Mouse (Mus musculus): Measurements from ENCODE around the gene Tacc2.

Tacc2 gene

DNA sequence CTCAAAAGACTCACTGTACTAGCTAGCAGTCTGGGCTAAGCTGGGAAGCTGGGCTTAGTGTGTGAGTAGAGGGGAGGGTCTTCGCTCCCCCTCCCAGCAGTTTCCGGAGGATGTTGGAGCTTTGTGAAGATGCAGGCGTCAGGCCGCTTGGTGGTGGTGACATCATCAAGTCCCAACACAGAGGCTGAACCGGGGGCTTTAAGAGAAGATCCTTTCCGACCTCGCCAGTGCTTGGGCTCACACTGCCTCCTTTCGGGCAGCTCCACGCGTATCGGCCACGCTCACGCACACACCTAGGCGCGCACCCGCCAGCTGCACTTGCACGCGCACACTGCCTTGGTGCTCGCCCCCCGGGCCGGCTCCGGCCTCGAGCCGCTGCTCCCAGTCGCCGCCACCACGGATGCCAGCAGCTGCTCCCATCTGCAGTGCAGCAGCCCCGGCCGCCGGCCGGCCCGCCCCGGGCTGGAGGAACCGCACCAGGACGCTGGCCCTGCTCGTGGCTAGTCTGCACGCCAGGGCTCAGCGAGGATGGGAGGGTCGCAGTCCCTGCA, 115.2 kb downstream of the Tacc2 start:
- peak; percentile 95 for DNase-seq

DNA sequence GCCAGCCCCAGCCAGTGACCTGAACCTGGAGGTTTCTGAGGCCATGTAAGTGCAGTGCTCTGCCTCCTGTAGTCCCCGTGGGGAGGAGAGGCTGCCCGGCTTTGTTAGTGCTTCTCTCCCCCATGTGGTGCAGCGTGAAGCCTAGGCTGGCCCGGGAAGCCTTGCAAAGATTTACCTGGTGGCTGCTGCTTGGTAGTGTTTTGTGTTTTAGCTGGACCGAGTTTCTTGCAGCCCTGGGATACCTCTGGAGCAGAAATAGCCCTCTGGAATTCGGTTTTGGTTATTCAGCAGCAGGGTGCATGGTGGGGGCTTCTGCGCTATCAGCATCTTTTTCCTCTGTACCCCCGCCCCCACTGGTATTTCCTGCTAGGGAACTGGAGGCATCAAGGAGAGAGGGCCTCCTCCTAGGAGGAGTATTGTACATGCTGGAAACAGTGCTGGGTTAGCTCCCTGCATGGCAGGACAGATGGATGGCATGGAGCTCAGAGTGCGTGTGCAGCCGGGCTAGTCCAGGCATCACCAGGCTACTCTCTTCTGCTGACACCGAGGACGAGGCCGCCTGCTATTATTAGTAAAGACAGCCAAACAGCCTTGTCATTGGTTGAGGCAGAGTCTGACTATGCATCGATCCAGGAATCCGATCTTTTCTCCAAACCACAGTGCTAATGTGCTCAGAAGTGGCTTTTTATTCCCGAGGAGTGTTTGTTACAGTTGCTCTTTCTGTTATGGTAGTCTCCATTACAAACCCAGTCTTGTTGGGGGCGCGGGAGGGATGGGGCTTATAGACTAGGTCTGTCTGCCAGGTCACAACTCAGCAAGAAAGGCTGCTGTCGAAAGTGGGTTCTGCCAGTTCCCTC, 115.9 kb downstream of the Tacc2 start:
- peak; percentile 90 for DNase-seq

DNA sequence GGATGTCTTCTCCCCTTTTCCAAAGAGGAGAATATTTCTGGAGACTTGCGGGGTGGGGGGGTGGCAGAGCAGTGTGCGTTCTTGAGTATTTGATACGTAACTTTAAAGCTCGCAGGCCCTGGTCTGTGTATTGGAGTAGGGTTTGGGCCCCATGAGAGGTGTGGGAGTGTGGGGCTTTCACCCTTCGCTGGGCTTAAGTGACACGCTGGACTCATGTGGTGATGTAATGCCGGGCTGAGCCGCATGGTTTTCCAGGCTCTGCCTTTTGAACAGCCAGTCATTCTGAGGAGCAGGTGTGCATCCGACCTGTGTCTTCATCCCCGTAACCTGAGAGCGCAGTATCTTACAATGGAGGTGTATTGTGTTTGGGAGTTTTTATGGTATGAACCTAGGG, 116.6 kb downstream of the Tacc2 start:
- no peak for DNase-seq

DNA sequence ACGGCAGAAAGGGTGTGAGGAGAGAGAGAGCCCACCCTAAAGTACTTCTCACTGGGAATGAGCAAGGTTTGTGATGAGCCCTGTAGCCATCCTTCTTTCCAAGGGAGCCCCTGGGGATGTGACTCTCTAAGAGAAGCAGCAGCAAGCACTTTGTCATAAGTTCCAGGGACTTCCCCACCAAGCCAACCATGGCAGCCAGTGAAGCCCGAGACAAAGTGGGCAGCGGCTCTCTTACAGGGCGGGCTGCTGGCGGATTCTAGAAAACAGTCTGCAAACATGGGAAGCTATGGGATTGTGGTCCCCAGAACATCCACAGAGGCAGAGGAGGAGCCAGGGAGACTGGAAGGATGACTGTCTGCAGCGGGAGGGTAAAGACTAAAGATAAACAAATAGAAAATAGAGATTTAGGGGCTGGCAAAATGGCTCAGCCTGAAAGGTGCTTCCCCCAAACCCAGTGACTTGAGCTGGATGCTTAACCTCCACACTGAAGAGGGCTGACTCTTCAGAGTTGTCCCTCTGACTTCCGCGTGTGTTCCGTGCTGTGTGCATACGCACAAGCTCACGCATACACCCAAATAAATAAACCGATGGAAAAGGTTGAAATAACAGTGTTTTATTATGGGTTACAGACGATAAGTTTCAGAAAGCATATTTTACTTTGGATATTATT, 118.6 kb downstream of the Tacc2 start:
- DNase-seq: no peak

DNA sequence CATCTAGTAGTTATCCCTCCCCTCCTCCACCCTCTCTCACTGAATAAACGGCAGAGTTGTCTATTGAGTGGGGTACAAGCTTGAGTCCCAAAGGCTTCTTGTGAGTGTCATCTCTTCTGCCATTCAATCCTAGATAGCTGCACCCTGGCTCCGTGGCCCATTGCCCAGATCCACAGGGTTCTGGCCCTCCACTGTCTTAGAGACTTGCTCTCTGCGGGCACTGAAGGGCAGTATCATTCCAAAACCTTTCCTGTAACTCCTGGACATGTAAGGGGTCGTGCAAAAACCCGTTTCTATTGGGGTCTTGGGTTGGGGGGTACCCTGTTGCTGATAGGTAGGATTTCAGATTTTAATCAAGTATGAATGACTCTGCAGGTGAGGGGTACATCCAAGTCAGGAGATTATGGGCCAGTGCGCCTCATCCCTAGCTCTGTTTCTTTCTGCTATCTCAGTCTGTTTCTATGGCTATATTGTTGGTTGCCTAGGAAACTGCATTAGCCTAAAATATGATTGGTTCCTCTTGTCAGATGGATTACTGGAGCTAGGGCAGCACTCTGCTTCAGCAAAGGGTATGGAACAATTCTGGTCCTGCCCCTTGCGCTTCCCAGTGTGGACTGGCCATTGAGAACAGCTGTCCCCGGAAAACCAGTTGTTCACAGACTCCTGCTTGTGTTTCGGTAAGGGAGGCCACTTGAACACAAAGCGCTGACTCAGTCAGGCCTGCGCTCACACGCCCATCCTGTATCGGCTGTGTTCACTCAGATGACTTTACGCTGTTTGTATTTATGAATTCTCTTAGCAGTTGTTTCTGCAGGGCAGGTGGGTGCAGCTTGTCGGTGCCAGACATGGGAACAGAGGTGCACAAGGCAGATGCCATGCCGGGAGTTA, 119.4 kb downstream of the Tacc2 start:
- no peak for DNase-seq

DNA sequence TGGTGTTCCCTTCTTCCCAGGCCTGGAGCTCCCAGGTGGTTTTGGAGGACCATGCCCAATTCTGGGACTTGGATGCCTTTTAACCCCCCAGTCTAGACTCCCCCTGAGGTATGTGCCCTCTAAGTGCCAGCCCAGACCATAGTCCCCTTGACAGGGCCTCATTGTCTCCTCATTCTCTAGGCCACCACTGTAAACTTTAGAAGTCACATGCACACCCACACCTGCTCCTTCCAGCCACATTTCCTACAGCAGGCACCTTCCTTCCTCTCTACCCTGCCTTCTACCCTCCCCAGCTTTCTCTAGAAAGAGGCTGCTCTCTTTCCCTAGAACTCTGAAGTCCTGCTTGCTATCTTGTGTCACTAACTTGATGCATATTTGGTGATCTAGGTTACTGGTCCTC, 121.2 kb downstream of the Tacc2 start:
- no peak for DNase-seq

DNA sequence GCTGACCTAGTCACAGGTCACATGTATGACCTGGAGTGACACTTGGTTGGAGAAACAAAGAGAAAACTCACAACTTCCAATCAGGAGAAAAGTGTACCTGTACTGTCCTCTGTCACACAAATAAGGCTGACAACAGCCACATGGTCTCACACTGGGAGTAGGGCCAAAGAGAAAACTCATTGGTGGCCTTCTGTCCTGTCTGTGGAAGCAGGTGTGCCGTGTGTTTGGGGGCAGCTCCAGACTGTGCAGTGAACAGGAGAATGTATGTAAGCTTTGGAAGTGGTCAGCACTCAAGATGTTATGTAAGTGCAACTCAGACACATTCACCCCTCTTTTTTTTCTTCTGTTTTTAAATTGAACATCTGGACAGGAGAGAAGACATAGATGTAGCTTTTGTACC, 124.1 kb downstream of the Tacc2 start:
- DNase-seq: no peak

DNA sequence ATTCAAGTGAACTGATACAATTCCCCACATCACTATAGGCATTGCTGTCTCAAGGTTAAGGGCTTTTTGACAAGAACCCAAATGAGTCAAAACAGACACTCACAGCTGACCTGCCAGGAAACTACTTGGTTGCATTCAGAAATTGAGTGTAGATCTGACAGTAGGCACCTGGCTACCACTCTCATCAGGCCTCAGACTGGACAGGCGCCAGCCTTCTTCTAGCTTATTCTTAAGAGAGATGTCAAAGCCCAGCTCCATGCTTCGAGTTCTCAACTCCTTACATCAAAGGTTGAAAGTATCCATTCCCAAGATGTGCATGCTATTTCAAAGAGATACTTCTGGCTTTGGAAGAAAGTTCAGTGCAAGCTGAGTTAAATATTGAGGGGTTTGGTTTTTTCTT, 128.0 kb downstream of the Tacc2 start:
- no peak for DNase-seq

DNA sequence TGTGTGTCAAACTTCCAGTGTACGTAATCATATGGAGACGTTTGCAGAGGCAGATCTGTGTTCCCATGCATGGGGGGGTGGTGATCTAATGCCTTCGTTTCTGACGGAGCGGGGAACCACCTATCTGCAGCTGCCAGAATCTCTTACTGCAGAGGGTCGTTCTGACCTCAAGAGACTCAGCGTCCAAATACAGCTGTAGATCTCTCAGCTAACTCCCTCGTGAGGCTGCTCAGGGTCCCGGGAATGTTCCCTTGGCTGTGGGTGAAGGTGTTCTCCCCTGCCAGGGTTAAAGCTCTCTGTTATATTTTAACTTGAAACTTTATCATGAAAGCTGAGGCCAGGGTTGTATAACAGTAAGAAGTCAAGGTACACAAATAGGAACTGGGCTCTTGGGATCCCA, 131.7 kb downstream of the Tacc2 start:
- DNase-seq: no peak

DNA sequence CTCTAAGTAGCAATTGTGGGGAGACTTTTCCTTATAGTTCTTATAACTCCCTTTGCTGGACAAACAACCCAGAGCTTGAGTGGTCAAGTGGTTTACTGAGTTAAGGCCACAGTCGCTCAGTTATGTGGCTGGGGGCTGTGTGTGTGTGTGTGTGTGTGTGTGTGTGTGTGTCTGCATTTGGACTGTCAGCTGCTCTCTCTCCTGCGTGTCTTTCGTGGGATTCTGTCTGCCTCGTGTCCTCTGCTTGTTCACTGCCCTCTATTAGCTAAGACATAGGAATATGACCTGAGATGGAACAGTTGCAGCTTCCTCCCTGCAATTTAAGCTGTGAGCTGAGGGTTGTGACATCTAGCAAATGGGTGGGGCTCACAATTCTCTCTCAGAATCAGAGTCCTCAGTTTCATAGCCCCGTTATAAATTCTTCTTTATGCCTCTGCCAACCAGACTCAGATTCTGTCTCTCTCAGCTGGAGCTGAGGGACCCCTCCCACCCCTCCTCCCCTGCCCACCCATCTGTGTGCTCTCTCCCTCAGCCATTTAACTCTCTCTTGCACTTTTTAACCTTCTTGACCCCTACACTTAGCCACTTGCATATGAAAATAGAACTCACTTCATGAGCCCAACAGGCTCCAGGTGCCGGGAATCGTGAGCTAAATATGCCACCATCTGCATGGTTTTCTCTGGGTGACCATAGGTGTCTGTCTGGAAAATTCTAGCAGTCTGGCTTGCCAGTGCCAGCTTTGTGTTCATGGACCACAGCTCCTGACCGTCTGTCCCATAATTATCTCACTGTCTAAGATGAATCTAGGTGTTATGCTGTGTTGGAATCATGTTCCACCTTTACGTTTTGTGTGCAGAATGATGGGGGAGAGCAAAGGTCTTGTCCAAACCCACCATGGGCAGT, 132.4 kb downstream of the Tacc2 start:
- no peak for DNase-seq

DNA sequence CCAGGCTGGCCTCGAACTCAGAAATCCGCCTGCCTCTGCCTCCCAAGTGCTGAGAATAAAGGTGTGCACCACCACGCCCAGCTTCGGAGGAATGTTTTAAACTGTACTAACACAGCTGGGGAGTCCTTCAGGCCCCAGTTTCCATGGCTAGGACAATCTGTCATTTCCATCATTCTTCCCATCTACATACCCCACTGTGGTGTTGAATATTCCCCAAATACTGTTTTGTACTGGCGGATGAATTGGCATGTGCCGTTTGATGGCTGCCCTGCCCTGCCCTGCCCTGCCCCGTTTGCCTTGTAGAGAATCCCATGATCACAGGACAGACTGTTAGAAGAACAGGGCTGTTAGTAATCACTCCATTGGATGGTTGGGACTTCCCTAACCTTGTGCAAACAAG, 134.6 kb downstream of the Tacc2 start:
- DNase-seq: no peak

DNA sequence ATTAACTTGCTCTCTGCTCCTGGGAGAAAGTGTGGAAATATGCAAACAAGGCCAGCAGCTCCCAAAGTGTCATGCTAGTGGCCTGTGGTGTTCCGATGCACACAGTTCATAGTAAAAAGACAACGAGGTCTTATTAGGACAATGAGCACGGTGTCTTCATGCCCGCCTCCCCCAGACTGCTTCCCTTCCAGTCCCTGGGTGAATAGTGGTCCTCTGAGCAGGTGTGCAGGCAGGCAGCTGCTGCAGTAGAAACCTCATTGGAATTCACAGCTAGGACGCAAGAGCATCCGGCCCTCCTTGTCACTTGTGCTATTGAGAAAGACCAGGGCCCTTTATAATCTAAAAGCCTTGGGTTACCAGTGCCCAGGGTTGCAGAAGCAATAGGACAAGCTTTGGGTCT, 136.1 kb downstream of the Tacc2 start:
- no peak for DNase-seq

DNA sequence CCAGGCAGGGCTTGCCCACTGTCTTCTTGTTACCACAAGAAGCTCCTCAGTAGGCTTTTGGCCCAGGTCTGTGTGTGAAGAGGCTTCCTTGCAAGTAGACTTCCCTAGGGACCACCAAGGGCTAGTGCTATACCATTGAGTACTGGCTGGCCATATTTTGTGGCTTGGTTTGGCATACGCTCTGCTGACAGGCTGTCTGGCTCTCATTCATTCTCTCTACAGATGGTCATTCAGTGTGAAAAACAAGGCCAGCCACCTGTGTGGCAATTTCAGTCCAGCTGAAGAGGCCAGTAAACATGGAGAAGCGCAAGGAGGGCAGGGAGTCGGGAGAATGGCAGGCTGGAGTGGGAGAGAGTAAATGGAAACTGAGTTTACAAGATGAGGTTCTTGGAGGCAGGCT, 138.2 kb downstream of the Tacc2 start:
- no peak for DNase-seq

DNA sequence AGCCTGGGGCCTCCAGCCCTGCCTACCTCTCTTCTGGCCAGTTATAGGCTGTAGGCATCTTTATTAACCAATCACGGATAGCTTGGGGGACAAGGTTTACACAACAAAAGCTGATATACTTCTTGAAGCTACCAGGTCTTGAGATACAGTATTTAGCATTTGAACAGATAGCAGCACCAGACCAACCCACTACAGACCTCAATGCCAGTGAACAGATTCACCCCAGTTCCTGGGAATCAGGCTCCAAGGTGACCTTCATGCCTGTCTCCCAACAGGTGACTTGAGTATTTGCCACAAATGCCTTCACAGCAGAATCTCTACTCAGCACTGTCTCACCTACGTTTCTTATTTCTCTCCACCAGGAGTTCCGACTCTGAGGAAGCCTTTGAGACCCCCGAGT, 139.1 kb downstream of the Tacc2 start:
- no peak for DNase-seq

DNA sequence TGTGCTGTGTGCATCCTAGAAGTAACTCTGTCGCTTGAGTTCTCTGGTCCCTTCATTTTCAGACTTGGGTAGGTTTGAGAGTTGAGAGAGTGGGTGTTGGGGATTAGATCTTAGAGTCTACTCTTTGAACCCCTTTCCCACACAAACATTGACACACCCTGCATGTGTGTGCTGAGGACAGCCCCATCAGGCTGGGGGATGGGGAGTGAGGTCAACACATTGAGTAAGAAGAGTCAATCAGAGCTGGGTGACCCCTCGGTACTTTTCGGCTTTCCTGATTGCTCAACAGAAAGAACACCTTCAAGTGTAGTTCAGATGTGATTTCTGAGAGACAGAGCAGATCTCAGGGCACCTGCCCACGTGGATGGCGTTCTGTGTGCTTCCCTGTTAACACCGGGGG, 139.8 kb downstream of the Tacc2 start:
- DNase-seq: no peak

DNA sequence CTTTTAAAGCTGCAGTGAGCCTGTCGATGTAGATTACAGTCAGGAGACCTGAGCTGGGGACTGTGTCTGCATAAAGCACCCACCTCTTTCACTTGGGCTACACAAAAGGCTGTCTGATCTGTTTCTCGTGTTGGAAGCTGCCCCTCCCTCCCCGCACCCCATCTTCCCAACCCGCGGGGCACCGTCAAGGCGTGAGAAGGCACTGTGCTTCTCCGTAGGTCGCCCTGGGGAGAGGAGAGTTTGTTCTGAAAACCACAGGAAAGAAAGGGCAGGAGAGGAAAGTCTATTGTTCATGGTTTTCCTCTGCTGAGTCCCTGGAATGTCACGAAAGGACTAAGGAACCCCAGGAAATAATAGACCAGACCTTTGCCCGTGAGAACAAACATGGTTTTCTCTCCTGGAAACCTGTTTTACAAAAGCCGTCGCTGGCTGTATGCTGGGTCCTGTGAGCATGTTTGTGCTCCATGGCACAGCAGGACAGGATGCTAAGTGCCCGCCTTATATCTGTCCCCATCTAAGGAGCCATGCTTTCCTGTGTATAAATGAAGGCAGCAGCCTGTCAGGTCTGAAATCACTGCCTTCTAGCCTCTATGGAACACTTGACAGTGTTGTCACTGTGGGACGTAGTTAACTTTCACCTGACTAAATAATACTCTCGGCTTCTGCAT, 142.8 kb downstream of the Tacc2 start:
- peak; percentile 92 for DNase-seq

DNA sequence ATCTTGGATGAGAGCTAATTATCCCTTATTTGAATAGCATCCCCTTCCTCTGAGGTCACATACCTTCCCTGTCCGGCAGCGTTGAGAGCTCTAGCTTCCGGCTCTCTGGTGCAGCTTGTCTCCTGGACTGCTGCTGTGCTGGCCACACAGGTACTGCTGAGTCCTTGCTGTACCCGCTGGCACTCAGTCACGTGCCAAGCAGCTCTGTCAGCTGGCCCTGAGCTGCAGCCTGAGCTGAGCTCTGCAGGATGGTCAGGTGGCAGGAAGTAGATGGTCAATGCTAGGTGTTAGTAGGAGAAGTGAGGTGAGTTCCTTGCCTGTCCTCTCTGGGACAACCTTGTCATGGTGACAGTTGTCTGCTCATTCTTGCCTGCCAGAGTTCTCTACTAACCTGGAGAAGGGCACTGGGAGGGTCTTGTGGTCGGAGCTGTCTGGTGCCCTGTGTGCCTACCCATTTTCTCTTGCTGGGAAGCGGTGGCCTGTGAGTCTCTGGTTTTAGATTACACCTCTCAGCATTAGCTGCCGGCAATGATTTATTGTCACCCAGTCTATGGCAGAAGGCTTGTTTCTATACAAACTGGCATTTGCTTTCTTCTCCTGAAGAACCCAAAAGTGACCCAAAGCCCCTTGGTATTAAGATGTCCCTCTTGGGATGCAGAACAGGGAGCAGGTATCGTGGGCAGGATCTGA, 143.6 kb downstream of the Tacc2 start:
- DNase-seq: no peak

DNA sequence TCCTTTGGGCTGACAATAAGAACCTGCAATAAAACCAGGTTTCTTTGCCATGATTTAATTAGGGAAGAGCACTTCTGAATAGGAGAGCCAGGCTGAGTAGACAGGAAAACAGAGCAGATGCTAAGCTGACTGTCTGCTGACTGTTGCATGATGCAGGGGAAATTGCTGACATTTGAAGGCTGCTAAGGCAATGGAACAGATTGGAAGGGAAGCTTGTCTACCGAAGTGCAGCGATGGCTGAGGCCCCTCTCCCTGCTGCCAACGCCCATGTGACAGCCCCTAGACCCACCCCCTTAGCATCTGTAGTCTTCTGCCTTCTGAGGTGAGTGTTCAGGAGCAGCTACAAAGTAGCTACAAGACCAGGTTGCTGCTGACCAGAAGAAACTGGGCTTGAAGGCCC, 148.9 kb downstream of the Tacc2 start:
- no peak for DNase-seq

DNA sequence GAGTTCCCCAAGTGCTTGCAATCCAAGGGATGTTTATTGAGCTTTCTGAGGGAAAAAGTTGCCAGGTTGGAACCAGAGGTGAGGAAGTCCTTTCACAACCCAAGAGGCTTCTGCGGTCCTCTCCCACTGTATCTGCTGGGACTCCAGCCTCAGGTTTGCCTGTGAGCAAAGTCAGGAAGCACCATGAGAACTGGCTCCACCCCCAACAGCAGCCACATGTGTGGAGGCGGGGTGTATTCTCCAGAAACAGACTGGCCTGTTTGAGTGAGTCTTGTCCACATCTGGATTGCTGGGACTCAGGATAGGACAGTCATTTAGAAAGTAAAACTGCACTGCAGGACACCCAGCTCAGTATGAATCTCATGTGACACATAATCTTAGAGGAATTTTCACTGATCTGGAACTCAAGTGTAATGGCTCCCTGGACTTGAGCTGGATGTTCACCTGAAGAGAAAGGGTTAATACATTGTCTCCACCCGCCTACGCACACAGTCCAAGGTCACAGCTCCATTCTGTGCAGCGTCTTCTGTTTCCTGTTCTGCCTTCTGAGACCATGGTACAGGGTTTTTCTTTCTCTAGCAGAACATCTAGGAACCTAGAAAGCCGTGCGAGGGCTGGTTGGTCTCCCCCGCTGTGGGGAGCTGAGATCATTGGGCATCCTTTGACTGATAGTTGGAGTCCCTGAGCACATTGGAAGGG, 149.6 kb downstream of the Tacc2 start:
- peak; percentile 94 for DNase-seq

DNA sequence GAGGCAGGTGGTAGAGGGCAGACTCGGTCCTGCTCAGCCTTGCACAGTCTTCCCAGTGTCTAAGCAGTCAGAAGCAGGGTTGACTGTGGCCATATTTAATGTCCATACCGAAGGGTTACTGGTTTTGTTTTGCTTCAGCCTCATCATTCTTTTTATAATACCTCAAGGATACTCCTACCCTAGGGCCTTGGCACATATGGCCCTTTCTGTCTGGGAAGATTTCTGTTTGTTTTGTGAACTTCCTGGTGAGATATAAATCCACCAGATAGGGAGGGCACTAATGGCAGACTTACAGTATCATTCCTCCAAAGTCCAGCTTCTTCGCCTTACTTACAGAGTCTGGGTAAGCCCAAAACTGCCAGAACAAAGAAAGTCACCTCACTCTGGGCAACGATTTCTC, 150.3 kb downstream of the Tacc2 start:
- no peak for DNase-seq

All from heart, adult 11 months (tissue).